Mouse (Mus musculus) E14TG2a.4 (cell line): ENCODE data around the gene Fam83e.

Experiments
- H3K27me3 ChIP-seq: 2 replicates; pipeline ENCODE4 v1.6.1; 2014; ENCODE audit warnings: low read length, control low read depth; ENCODE audit not compliant: insufficient read depth
- H3K36me3 ChIP-seq: 2 replicates; pipeline ENCODE4 v1.6.1; 2014; ENCODE audit warnings: low read length, control low read depth; ENCODE audit not compliant: insufficient read depth
- H3K4me1 ChIP-seq: replicated peaks from 2 replicates; pipeline ENCODE4 v1.6.1; 2014; ENCODE audit warnings: low read depth, low read length, control low read depth
- H3K4me3 ChIP-seq: replicated peaks from 2 replicates; pipeline ENCODE4 v1.5.1; 2014; ENCODE audit warnings: mild to moderate bottlenecking, low read length
- H3K9me3 ChIP-seq: 2 replicates; pipeline ENCODE4 v1.6.1; 2014; ENCODE audit warnings: low read length, control low read depth
- CTCF ChIP-seq: conservative IDR thresholded peaks from 2 replicates; pipeline ENCODE4 v1.5.1; 2014; ENCODE audit warnings: low read length
- NANOG ChIP-seq: IDR thresholded peaks from 2 replicates; pipeline ENCODE4 v1.6.1; 2014; ENCODE audit warnings: borderline replicate concordance, low read length, mixed read lengths
- POU5F1 ChIP-seq: IDR thresholded peaks from 2 replicates; pipeline ENCODE4 v1.6.1; 2014; ENCODE audit warnings: low read length, borderline replicate concordance

Fam83e gene

DNA sequence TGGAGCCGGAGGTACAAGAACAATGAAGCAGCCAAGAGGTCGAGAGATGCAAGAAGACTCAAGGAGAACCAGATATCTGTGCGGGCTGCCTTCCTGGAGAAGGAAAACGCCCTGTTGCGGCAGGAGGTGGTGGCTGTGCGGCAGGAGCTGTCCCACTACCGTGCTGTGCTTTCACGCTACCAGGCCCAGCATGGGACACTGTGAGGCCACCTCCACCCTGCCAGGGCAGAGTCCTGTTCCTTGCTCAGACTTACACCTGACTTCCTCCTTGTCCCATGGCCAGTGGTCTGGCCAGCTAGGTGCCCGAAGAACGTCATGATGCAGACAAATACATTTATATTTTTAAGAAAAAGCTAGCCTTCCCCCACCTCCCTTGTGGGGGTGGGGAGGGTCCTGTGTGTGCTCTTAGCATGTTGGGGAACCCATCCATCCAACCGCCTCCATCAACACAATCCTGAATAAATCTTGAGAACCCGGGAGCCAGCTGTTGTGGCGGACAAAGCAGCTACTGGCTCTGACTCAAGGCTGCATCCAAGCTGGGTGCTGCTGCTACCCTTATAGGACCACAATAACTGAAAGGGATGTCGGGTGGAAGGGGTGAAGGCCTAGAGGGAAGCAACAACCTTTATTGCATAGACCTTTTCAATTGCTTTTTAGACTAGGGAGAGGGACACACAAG is 11.2 kb upstream of the Fam83e start:
- H3K9me3 ChIP-seq = no peaks in the 10 kb centered on the region
- peaks cover 62% of the 10 kb centered on the region for H3K36me3 ChIP-seq
- TF ChIP-seq NANOG (no peak), CTCF (no peak), POU5F1 (no peak)
- no peaks in the 10 kb centered on the region for H3K27me3 ChIP-seq
- H3K4me1 ChIP-seq = peaks cover 91% of the 10 kb centered on the region
- peak overlapping the region; percentile 4; the same call in 1 of the 2 replicates for H3K4me3 ChIP-seq

DNA sequence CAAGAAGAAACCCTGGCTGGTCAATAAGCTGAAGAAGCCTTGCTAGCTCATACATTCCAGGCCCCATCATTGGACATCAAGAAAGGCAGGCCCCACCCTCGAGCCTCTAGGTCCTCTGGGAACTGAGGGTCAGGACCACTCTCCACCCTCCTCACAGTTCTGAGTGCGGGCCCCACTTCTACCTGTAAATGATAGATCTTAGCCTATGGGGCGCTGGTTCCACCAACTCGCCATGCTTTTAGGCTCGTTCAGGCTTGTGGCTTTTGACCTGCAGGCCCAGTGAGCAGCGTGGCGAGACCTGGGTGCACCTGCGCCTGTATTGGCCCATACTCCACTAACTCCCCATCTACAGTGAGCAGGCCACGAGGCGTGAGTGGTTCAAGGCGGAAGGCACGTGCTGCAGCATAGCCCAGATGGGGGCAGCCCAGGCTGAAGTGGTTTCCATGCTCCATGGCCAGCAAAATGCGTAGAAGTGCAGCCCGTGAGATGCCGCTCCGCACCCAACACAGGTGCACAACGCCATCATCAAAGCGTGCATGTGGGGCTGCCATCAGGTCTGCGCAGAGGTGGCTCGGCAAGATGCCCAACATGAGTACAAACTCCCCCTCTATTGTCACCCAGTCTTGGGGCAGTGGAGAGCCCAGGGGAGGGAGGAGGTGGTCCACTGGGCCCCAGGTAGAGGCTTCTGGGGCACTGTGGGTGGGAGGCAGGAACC is 10.4 kb upstream of the Fam83e start:
- peaks cover 88% of the 10 kb centered on the region for H3K4me1 ChIP-seq
- TF ChIP-seq POU5F1 = no peak
- no peak for TF ChIP-seq NANOG
- TF ChIP-seq CTCF = no peak
- no peaks in the 10 kb centered on the region for H3K27me3 ChIP-seq
- no peaks in the 10 kb centered on the region for H3K9me3 ChIP-seq
- peaks cover 62% of the 10 kb centered on the region for H3K36me3 ChIP-seq
- peak overlapping the region; percentile 49 for H3K4me3 ChIP-seq

GRCm38 (mm10) chr7:45711316-45712021 is 9.5 kb upstream of the Fam83e start:
- Histone ChIP-seq H3K27me3 (no peaks in the 10 kb centered on the region), H3K9me3 (no peaks in the 10 kb centered on the region), H3K4me1 (peaks cover 89% of the 10 kb centered on the region), H3K36me3 (peaks cover 67% of the 10 kb centered on the region), H3K4me3 (peak overlapping the region; percentile 49)
- TF ChIP-seq NANOG = no peak
- TF ChIP-seq POU5F1 = no peak
- TF ChIP-seq CTCF = no peak

DNA sequence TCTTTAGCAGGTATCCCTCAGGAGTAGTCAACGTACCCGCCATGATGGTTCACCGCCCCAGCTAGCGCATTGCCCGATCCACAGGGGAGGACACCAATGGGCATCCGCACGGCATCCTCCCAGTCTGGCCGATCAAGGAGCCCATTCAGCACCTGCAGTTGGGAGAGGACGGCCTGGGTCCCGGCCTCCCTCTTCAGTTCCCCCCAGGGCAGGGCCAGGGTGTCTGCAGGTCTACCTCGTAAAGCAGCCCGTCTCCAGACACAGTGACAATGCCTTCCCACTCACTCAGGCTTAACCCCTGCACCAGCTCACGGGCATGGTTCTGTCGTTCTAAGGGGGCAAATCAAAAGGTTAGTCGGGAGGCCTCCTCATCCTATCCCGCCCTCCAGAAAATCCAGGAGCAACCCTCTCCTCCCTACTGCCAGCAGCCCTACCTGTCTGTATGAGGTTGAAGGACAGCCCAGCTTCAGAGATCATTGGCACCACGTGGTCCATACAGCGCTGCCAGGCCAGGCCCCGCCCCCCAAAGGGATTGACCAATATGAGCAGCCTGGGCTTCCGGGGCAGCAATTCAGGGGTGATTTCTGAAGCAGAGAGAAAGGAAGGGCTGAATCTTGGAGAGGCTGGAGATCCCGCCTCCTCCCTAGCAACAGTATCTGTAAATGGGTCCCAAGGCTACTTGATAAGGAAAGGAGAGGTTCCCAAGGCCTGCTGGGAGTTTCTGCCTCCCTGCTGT is 8.8 kb upstream of the Fam83e start:
- no peak for TF ChIP-seq NANOG
- TF ChIP-seq POU5F1 = no peak
- no peak for TF ChIP-seq CTCF

DNA sequence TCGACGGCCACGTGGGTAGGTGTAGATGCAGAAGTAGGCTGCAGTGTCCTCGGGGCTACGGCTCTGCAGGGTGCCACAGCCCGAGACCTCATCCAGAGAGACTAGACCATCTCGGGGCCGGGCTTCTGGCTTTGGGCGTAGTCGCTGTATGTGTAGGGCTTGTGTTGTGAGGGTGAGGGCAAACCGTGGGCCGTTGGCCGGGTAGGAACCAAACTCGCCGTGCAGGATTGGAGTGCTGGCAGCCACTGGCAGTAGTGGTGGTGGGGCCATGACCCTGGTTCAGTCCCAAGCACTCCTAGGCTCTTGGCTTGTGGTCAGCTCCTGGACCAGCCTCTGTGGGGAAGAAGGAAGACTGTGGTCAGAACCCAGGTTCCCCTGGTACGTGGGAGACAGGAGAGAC is 7.6 kb upstream of the Fam83e start:
- peaks cover 82% of the 10 kb centered on the region for H3K4me1 ChIP-seq
- H3K9me3 ChIP-seq = no peaks in the 10 kb centered on the region
- 0 out of 2 replicates have a peak overlapping the region, but pooled peaks have one; percentile 29 for H3K4me3 ChIP-seq
- H3K36me3 ChIP-seq = peaks cover 69% of the 10 kb centered on the region
- no peaks in the 10 kb centered on the region for H3K27me3 ChIP-seq
- TF ChIP-seq NANOG = no peak
- TF ChIP-seq CTCF = no peak
- no peak for TF ChIP-seq POU5F1

More for the DNA sequence above, 8.8 kb upstream of the Fam83e start:
- no peaks in the 10 kb centered on the region for H3K9me3 ChIP-seq
- H3K4me1 ChIP-seq = peaks cover 93% of the 10 kb centered on the region
- peaks cover 70% of the 10 kb centered on the region for H3K36me3 ChIP-seq
- no peaks in the 10 kb centered on the region for H3K27me3 ChIP-seq
- H3K4me3 ChIP-seq = peak overlapping the region; percentile 26; the same call in 1 of the 2 replicates

GRCm38 (mm10) chr7:45713881-45714520 is 7.0 kb upstream of the Fam83e start:
- Histone ChIP-seq H3K4me1 (peaks cover 76% of the 10 kb centered on the region), H3K9me3 (no peaks in the 10 kb centered on the region), H3K4me3 (peak overlapping the region; percentile 85), H3K36me3 (peaks cover 69% of the 10 kb centered on the region), H3K27me3 (no peaks in the 10 kb centered on the region)
- TF ChIP-seq CTCF (no peak), NANOG (no peak), POU5F1 (no peak)

DNA sequence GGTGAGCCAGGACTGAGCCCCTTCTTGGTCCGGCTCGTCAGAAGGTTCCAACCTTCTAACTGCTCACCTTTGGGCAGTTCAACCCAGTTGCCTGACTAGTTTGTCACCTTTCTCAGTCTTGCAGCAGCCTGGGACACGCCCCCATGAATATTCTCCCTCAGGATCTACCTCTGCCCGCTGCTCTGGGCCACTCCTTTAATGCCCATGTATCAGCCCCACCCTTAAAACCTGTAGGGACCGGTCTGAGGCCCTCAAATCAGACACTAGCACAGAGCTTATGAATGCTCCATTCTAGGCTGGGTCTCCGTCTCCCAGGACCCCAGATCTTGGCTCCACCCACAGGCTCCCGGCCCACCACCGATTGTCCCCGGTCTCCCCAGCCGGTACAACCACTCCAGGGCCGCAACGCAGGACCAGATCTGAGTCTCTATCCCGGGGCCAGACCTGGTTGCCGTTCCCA is 6.4 kb upstream of the Fam83e start:
- Histone ChIP-seq H3K27me3 (no peaks in the 10 kb centered on the region), H3K9me3 (no peaks in the 10 kb centered on the region), H3K36me3 (peaks cover 69% of the 10 kb centered on the region), H3K4me1 (peaks cover 72% of the 10 kb centered on the region), H3K4me3 (peak overlapping the region; percentile 85)
- TF ChIP-seq CTCF (no peak), NANOG (no peak), POU5F1 (no peak)
